Mouse (Mus musculus): ENCODE data around the gene Myo5a. TPM values are rescaled to one million over a fixed set of nuclear protein-coding genes. Genes with fewer than 3 reads are reported as not detected.

The Myo5a gene
- polyA plus RNA-seq, 1 experiment from 2014 or later: 45.9 TPM

DNA sequence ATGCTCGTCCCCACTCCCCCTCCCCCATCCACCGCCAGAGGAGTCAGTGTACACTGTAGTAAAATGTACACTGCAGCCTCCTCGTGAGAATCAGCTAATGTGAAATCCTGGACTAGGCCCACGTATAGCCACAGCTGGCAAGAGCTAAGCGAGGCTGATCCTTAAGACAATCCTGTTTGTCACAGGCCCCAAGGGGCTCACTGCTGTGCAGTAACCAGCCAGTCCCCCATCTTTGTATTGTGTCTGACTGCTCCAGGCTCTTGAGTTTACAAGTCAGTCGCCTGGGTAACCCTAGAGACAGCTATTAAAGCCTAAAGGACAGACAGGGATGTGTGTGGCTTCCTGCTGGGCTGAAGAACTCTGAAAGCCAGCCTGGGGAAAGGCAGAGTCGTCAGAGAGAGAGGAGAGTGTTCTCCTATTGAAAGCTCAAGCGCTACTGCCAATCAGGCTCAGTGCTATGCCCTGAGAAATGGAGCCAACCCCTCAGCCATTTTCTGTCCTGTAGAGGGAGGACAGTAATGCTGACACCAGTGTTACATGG is 190.6 kb downstream of the Myo5a start:
- H3K4me1 ChIP-seq: peaks cover 31% of the 10 kb centered on the region
- H3K9me3 ChIP-seq: no peaks in the 10 kb centered on the region
- peaks cover 11% of the 10 kb centered on the region; the same call in 1 of the 2 replicates for H3K27me3 ChIP-seq
- 3% methylated on average over 8 of the region's 8 CpGs for WGBS
- H3K4me2 ChIP-seq: no peak overlapping the region
- no peak overlapping the region for H3K9ac ChIP-seq
- no peaks in the 10 kb centered on the region for H3K36me3 ChIP-seq (replicated peaks)
- ATAC-seq (ENCODE audit: low FRiP score): peak; percentile 86
- peak overlapping the region; percentile 75 for H3K27ac ChIP-seq
- no peak overlapping the region for H3K4me3 ChIP-seq (replicated peaks)

DNA sequence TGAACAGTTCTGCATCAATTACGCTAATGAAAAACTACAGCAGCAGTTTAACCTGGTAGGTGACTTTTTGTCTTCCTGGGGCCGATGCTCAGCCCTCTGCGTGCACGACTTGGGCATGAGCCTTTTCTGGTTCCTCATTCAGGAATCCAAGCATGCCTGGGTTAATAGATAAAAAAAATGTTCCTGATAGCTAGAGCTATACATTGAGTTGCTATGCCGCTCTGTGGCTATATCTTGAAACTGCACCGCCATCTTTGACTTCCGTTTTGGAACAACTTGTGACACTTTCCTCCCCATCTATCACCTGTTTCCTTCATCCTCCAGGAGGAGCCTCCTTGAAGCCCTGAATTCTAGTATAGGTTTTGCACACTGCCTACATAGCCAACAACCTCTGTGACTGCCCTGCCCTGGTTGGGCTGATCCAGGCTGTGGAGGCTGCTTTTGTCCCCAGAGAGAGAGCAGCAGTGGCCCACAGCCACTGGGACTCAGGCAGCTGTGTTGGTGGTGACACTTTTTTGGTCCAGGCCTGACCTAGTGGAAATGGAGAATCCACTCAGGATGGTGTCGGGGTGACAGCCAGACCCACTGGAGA is 191.5 kb downstream of the Myo5a start:
- H3K9me3 ChIP-seq: no peaks in the 10 kb centered on the region

DNA sequence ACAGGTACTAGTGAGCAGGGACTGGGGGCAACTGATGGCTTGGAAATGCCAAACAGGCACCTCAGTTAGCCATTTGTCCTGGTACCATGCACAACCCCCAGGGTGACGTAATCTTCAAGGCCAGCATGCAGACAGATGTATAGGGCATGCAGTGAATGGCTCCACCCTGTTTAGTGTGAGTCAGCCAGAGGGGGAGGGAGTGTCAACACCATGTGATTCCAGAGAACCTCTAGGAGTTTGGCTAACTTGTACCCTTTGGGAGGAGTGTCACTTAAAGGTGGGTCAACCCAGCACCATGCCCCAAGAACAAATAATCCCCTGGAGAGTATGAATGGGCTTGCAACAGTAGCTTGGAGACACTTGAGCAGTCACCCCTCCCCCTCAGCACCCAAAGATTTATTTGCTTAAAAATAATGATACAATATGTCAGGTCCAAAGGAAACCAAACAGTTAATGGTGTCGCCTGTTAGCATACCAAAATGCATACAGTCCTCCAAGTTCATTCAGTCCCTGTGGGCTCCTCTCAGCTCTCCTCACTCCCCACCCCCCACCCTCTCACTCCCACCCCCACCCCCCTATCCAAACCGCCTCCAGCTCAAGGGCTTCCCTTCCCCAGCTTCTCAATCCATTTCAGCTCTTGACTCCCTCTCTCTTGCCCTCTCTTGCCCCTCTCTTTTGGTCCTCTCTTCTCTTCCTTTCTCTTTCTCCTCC is 193.3 kb downstream of the Myo5a start:
- Histone ChIP-seq H3K27ac (no peak overlapping the region), H3K9ac (no peak overlapping the region), H3K4me2 (no peak overlapping the region), H3K27me3 (peaks cover 11% of the 10 kb centered on the region; the same call in 1 of the 2 replicates), H3K4me3 (replicated peaks) (no peak overlapping the region), H3K36me3 (replicated peaks) (no peaks in the 10 kb centered on the region), H3K4me1 (peaks cover 31% of the 10 kb centered on the region), H3K9me3 (no peaks in the 10 kb centered on the region)
- no peak for ATAC-seq (ENCODE audit: low FRiP score)
- 43% methylated on average over 3 of the region's 3 CpGs for WGBS

More for the DNA sequence above, 191.5 kb downstream of the Myo5a start:
- Histone ChIP-seq H3K36me3 (replicated peaks) (no peaks in the 10 kb centered on the region), H3K27me3 (peaks cover 11% of the 10 kb centered on the region; the same call in 1 of the 2 replicates), H3K27ac (peak overlapping the region; percentile 75; the same call in 1 of the 2 replicates), H3K4me2 (no peak overlapping the region), H3K9ac (no peak overlapping the region), H3K4me1 (peaks cover 31% of the 10 kb centered on the region), H3K4me3 (replicated peaks) (no peak overlapping the region)
- ATAC-seq (ENCODE audit: low FRiP score): no peak
- 73% methylated on average over 8 of the region's 8 CpGs for WGBS

- Histone ChIP-seq H3K4me2 (no peak overlapping the region), H3K27me3 (peaks cover 11% of the 10 kb centered on the region; the same call in 1 of the 2 replicates), H3K36me3 (replicated peaks) (no peaks in the 10 kb centered on the region), H3K4me1 (peaks cover 14% of the 10 kb centered on the region), H3K9ac (no peak overlapping the region), H3K4me3 (replicated peaks) (no peak overlapping the region), H3K9me3 (no peaks in the 10 kb centered on the region), H3K27ac (no peak overlapping the region)
- WGBS: 81% methylated on average over 6 of the region's 6 CpGs
- ATAC-seq (ENCODE audit: low FRiP score): no peak
These were observed 196.3 kb downstream of the Myo5a start for GRCm38 (mm10) chr9:75267147-75267546.

DNA sequence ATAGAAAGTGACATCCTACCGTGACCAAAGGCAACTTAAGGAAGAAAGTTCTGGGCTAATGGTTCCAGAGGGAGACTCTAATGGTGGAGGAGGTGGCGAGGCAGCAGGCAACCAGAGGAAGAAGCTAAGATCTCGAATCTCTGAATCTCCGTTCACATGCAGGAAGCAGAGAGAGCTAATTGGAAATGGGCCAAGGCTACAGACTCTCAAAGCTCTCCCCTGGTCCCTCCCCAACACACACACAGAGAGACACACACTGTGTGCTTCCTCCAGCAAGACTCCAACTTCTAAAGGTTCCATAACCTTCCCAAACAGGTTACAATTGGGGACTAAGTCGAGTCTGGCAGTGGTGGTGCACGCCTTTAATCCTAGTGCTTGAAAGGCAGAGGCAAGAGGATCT is 199.6 kb downstream of the Myo5a start:
- H3K9ac ChIP-seq: no peak overlapping the region
- H3K4me3 ChIP-seq (replicated peaks): no peak overlapping the region
- no peaks in the 10 kb centered on the region for H3K36me3 ChIP-seq (replicated peaks)
- no peaks in the 10 kb centered on the region for H3K4me1 ChIP-seq
- no peak for ATAC-seq (ENCODE audit: low FRiP score)
- no peak overlapping the region for H3K4me2 ChIP-seq
- H3K27ac ChIP-seq: no peak overlapping the region
- 74% methylated on average over 6 of the region's 6 CpGs for WGBS
- no peaks in the 10 kb centered on the region for H3K27me3 ChIP-seq
- no peaks in the 10 kb centered on the region for H3K9me3 ChIP-seq

GRCm38 (mm10) chr9:75271539-75271938 is 200.7 kb downstream of the Myo5a start:
- no peak overlapping the region for H3K4me3 ChIP-seq (replicated peaks)
- ATAC-seq (ENCODE audit: low FRiP score): no peak
- H3K4me1 ChIP-seq: no peaks in the 10 kb centered on the region
- no peak overlapping the region for H3K9ac ChIP-seq
- no peaks in the 10 kb centered on the region for H3K9me3 ChIP-seq
- no peaks in the 10 kb centered on the region for H3K36me3 ChIP-seq (replicated peaks)
- H3K4me2 ChIP-seq: no peak overlapping the region
- no peaks in the 10 kb centered on the region for H3K27me3 ChIP-seq
- H3K27ac ChIP-seq: no peak overlapping the region
- WGBS: 93% methylated on average over 8 of the region's 8 CpGs

Other genes with a start within 250 kb of the Myo5a start
- gene Onecut1, start 209.1 kb upstream of the Myo5a start, polyA plus RNA-seq (2016; fragmentation: Nextera tagmentation; extraction: Ambion mirVana): 2.7 TPM in 2 replicates
- 30.9 and 34.1 TPM in 2 replicates for gene Fam214a, start 118.1 kb upstream of the Myo5a start, polyA plus RNA-seq (2016; fragmentation: Nextera tagmentation; extraction: Ambion mirVana)
- gene Arpp19, start 33.4 kb upstream of the Myo5a start, polyA plus RNA-seq (2016; fragmentation: Nextera tagmentation; extraction: Ambion mirVana): 321 and 326 TPM in 2 replicates
- 0.63 and 1.3 TPM in 2 replicates for gene Myo5c, start 161.0 kb downstream of the Myo5a start, polyA plus RNA-seq (2016; fragmentation: Nextera tagmentation; extraction: Ambion mirVana)
- gene Gnb5, start 235.3 kb downstream of the Myo5a start, polyA plus RNA-seq (2016; fragmentation: Nextera tagmentation; extraction: Ambion mirVana): 32.6 and 35.5 TPM in 2 replicates

Measured in forebrain, embryonic 12.5 days (tissue).